Mouse (Mus musculus) midbrain, postnatal 0 days (tissue): ENCODE data around the gene Wnt10b. TPM values are rescaled to one million over a fixed set of nuclear protein-coding genes. Genes with fewer than 3 reads are reported as not detected.

Experiments used
- ATAC-seq: fragments of 200-750 bp; cut with Nextera tagmentation; 2 replicates; pipeline ENCODE4 v1.8.0; 2017; ENCODE audit warnings: moderate number of reproducible peaks, mild to moderate bottlenecking, moderate TSS enrichment, moderate library complexity; ENCODE audit not compliant: low FRiP score
- DNase-seq: peaks from one replicate; pipeline ENCODE4 v3.0.0-alpha.2; 2015; ENCODE audit warnings: low spot score
- H3K27ac ChIP-seq: fragments of 300-500 bp; sonication (generic); 2 replicates; pipeline ENCODE4 v1.5.1; 2014; ENCODE audit warnings: low read depth, mild to moderate bottlenecking, low read length, mixed read lengths
- H3K27me3 ChIP-seq: fragments of 300-500 bp; sonication (generic); 2 replicates; pipeline ENCODE4 v1.6.1; 2014; ENCODE audit warnings: low read length, control low read depth, mixed read lengths; ENCODE audit not compliant: insufficient read depth
- H3K36me3 ChIP-seq: fragments of 300-500 bp; sonication (generic); 2 replicates; pipeline ENCODE4 v1.6.1; 2014; ENCODE audit warnings: low read length, control low read depth, mixed read lengths; ENCODE audit not compliant: insufficient read depth
- H3K4me1 ChIP-seq: fragments of 300-500 bp; sonication (generic); 2 replicates; pipeline ENCODE4 v1.6.1; 2014; ENCODE audit warnings: mild to moderate bottlenecking, control low read depth, antibody characterized with exemption, low read length, mixed read lengths; ENCODE audit not compliant: insufficient read depth
- H3K4me2 ChIP-seq: fragments of 300-500 bp; sonication (generic); 2 replicates; pipeline ENCODE4 v1.6.1; 2014; ENCODE audit warnings: low read depth, mild to moderate bottlenecking, low read length, mixed read lengths; ENCODE audit not compliant: poor library complexity, severe bottlenecking
- H3K4me3 ChIP-seq: fragments of 300-500 bp; sonication (generic); 2 replicates; pipeline ENCODE4 v1.5.1; 2014; ENCODE audit warnings: low read depth, mild to moderate bottlenecking, low read length, moderate library complexity
- H3K9ac ChIP-seq: fragments of 300-500 bp; sonication (generic); replicated peaks from 2 replicates; pipeline ENCODE4 v1.6.1; 2014; ENCODE audit warnings: mild to moderate bottlenecking, low read length, moderate library complexity, mixed read lengths; ENCODE audit not compliant: poor library complexity, severe bottlenecking
- H3K9me3 ChIP-seq: fragments of 300-500 bp; sonication (generic); 2 replicates; pipeline ENCODE4 v1.6.1; 2016; ENCODE audit warnings: low read length, control low read depth
- CTCF ChIP-seq: IDR thresholded peaks from 2 replicates; pipeline ENCODE4 v1.5.1; 2016; ENCODE audit warnings: antibody characterized with exemption, mild to moderate bottlenecking
- WGBS: fragments of 180-500 bp; shearing (Covaris S2); extraction: QIAGEN DNeasy Blood & Tissue Kit; methylation state at CpG from one replicate; pipeline ENCODE4 v1.1.7; 2014; 5-methylcytosine and 5-hydroxymethylcytosine counted together
- polyA plus RNA-seq: library from polyadenylated mRNA; unstranded; fragments of >200 nt; fragmentation: Nextera tagmentation; extraction: Ambion mirVana; gene quantifications from 2 replicates; pipeline ENCODE4 v1.2.1, GENCODE M21; 2015
- total RNA-seq: library from RNA; depleted of rRNA; stranded (reverse); fragments of >200 nt; gene quantifications from 2 replicates; pipeline ENCODE4 v1.2.3, GENCODE M21; 2014

The Wnt10b gene
- total and polyA plus RNA-seq, 2 experiments from 2014 or later = 1.5 TPM; not detected in 1

- no peak for TF ChIP-seq CTCF
- Histone ChIP-seq H3K9ac (no peak overlapping the region), H3K27ac (no peak overlapping the region), H3K36me3 (peaks cover 35% of the 10 kb centered on the region), H3K9me3 (no peaks in the 10 kb centered on the region), H3K4me2 (no peak overlapping the region), H3K4me1 (no peaks in the 10 kb centered on the region), H3K27me3 (no peaks in the 10 kb centered on the region), H3K4me3 (no peak overlapping the region)
- DNase-seq = no peak
- WGBS = 82% methylated on average over 8 of the region's 8 CpGs
- no peak for ATAC-seq
These were observed 35.1 kb downstream of the Wnt10b start for GRCm38 (mm10) chr15:98742766-98743428.

GRCm38 (mm10) chr15:98740219-98740618, 37.7 kb downstream of the Wnt10b start:
- no peak for TF ChIP-seq CTCF
- H3K9ac ChIP-seq = no peak overlapping the region
- peaks cover 52% of the 10 kb centered on the region for H3K36me3 ChIP-seq
- H3K4me3 ChIP-seq = no peak overlapping the region
- no peaks in the 10 kb centered on the region for H3K4me1 ChIP-seq
- no peak overlapping the region for H3K27ac ChIP-seq
- H3K27me3 ChIP-seq = no peaks in the 10 kb centered on the region
- no peak for ATAC-seq
- no peak for DNase-seq
- no peaks in the 10 kb centered on the region for H3K9me3 ChIP-seq
- 90% methylated on average over 8 of the region's 8 CpGs for WGBS
- H3K4me2 ChIP-seq = no peak overlapping the region

- 66% methylated on average over 4 of the region's 4 CpGs for WGBS
- no peak for DNase-seq
- TF ChIP-seq CTCF = peak; percentile 37; the same call in 1 of the 2 replicates
- Histone ChIP-seq H3K4me3 (no peak overlapping the region), H3K4me2 (no peak overlapping the region), H3K36me3 (peaks cover 55% of the 10 kb centered on the region), H3K9me3 (no peaks in the 10 kb centered on the region), H3K27me3 (no peaks in the 10 kb centered on the region), H3K9ac (no peak overlapping the region), H3K4me1 (no peaks in the 10 kb centered on the region), H3K27ac (no peak overlapping the region)
- no peak for ATAC-seq
These were observed 39.2 kb downstream of the Wnt10b start for GRCm38 (mm10) chr15:98738796-98739195.

GRCm38 (mm10) chr15:98737881-98738280, 40.1 kb downstream of the Wnt10b start:
- ATAC-seq (no peak), DNase-seq (peak; percentile 30)
- Histone ChIP-seq H3K9ac (no peak overlapping the region), H3K4me3 (no peak overlapping the region), H3K36me3 (peaks cover 55% of the 10 kb centered on the region), H3K27me3 (no peaks in the 10 kb centered on the region), H3K4me1 (no peaks in the 10 kb centered on the region), H3K9me3 (no peaks in the 10 kb centered on the region), H3K27ac (no peak overlapping the region), H3K4me2 (no peak overlapping the region)
- TF ChIP-seq CTCF = peak; percentile 71

- H3K4me2 ChIP-seq = no peak overlapping the region
- DNase-seq (no peak), ATAC-seq (no peak)
- H3K4me1 ChIP-seq = no peaks in the 10 kb centered on the region
- H3K27me3 ChIP-seq = no peaks in the 10 kb centered on the region
- no peaks in the 10 kb centered on the region for H3K9me3 ChIP-seq
- no peak overlapping the region for H3K4me3 ChIP-seq
- no peak overlapping the region for H3K9ac ChIP-seq
- 92% methylated on average over 10 of the region's 10 CpGs for WGBS
- TF ChIP-seq CTCF = no peak
- H3K36me3 ChIP-seq = peaks cover 51% of the 10 kb centered on the region
- no peak overlapping the region for H3K27ac ChIP-seq
These were observed 41.4 kb downstream of the Wnt10b start for GRCm38 (mm10) chr15:98736521-98736920.

GRCm38 (mm10) chr15:98733976-98734566, 43.9 kb downstream of the Wnt10b start:
- 86% methylated on average over 5 of the region's 5 CpGs for WGBS
- no peak for TF ChIP-seq CTCF
- DNase-seq = no peak
- H3K27me3 ChIP-seq = no peaks in the 10 kb centered on the region
- no peak overlapping the region for H3K9ac ChIP-seq
- no peak overlapping the region for H3K27ac ChIP-seq
- H3K4me3 ChIP-seq = no peak overlapping the region
- no peaks in the 10 kb centered on the region for H3K9me3 ChIP-seq
- peaks cover 27% of the 10 kb centered on the region for H3K36me3 ChIP-seq
- no peak overlapping the region for H3K4me2 ChIP-seq
- no peak for ATAC-seq
- H3K4me1 ChIP-seq = no peaks in the 10 kb centered on the region
